Mouse (Mus musculus): ENCODE results near the gene Efcab9. TPM values are rescaled to one million over a fixed set of nuclear protein-coding genes. Genes with fewer than 3 reads are reported as not detected.
A peak's percentile ranks its signal among the peaks of the same experiment; 100 is the strongest.

Gene Efcab9
- polyA plus RNA-seq, 1 experiment from 2014 or later = 0.21 TPM

DNA sequence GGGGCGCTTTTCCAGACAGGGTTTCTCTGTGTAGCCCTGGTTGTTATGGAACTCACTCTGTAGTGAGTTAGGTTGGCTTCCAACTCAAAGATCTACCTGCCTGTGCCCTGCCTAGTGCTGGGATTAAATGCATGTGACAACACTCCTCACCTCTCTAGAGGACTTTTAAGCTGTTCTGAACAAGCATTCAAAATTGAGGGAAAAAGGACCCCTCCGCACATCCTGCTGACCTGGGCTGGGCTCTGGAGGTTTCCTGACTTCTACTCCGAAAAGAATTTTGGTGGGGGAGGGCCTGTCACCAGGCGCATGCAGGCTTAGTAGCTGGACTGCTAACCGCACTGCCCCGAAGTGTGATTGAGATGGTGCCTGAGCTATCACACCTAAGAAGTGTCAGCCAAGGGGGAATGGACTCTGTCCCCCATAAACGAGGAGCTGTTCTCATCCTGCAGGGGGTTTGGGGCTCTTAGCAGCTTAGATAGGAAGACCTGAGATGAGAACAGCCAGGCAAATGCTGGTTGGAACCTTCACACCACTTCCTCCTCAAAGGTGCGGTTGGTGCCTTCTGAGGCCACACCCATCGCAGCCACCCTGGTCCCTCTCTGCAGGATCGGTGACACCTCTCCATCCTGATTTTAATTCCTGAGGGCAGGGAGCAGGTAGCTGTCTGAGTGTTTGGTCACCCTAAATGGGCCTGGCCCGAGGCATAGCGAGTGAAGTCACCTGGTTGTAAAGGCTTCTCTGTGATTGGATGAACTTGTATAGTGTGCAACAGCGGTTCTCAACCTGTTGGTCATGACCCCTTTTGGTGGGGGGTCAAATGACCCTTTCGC is 21.6 kb upstream of the Efcab9 start:
- Histone ChIP-seq H3K4me2 (ENCODE audit: low read depth, low read length) (peak overlapping the region; percentile 15; the same call in 1 of the 2 replicates), H3K27ac (ENCODE audit: low read depth) (peak overlapping the region; percentile 58; the same call in 1 of the 2 replicates), H3K9ac (replicated peaks) (no peak overlapping the region), H3K4me3 (ENCODE audit: low read depth, low read length) (no peak overlapping the region), H3K4me1 (ENCODE audit: insufficient read depth) (peaks cover 52% of the 10 kb centered on the region), H3K9me3 (ENCODE audit: low read length) (no peaks in the 10 kb centered on the region), H3K27me3 (ENCODE audit: insufficient read depth, low read length) (no peaks in the 10 kb centered on the region), H3K36me3 (replicated peaks; ENCODE audit: insufficient read depth, low read length) (no peaks in the 10 kb centered on the region; the same call in 1 of the 2 replicates)
- ATAC-seq = peak; percentile 18; the same call in 1 of the 2 replicates
- 37% methylated on average over 14 of the region's 14 CpGs for WGBS (ENCODE audit: insufficient replicate concordance)
- TF ChIP-seq EP300 (IDR thresholded peaks at IDR 0.05; ENCODE audit: low read depth) (no peak), CTCF (IDR thresholded peaks at IDR 0.05; ENCODE audit: low read depth) (no peak)
- DNase-seq = no peak

DNA sequence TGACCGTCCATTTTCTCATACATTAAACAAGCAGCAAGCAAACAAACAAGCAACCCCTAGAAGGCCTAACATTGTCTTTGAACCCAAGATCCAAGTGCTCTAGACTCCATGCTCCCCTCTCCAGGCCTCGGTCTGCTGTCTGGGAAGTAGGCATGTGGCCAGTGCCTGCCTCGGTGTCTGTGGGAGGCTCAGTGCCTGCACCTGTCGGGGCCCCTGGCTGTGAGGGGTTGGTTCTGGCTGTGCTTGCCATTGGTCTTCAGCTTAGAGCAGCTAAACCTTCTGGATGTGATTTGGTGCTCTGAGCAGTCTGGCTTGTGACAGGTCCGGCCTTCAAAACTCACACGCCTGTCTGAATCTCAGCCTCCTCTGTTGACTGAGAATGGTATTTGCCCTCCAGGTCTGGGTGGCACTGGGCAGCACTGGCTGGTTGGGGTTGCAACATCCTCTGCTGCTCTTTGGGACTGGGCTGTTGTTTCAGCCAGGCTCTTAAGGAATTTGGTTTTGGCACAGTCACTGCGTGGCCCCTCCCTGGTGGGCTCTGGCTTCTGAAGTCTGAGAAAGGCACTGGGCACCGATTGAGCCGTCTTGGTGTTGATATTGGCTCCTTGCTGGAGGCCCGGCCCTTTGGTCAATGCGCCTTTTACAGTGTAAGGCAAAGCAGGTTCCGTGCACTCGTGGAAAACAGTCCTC is 20.7 kb upstream of the Efcab9 start:
- no peak for TF ChIP-seq EP300 (IDR thresholded peaks at IDR 0.05; ENCODE audit: low read depth)
- no peak for TF ChIP-seq CTCF (IDR thresholded peaks at IDR 0.05; ENCODE audit: low read depth)
- DNase-seq (no peak), ATAC-seq (peak; percentile 31; the same call in 1 of the 2 replicates)
- H3K36me3 ChIP-seq (replicated peaks; ENCODE audit: insufficient read depth, low read length) = no peaks in the 10 kb centered on the region; the same call in 1 of the 2 replicates
- H3K9me3 ChIP-seq (ENCODE audit: low read length) = no peaks in the 10 kb centered on the region
- no peak overlapping the region for H3K4me3 ChIP-seq (ENCODE audit: low read depth, low read length)
- H3K9ac ChIP-seq (replicated peaks) = no peak overlapping the region
- peak overlapping the region; percentile 58; the same call in 1 of the 2 replicates for H3K27ac ChIP-seq (ENCODE audit: low read depth)
- no peaks in the 10 kb centered on the region for H3K27me3 ChIP-seq (ENCODE audit: insufficient read depth, low read length)
- H3K4me1 ChIP-seq (ENCODE audit: insufficient read depth) = peaks cover 50% of the 10 kb centered on the region
- 56% methylated on average over 13 of the region's 13 CpGs for WGBS (ENCODE audit: insufficient replicate concordance)
- H3K4me2 ChIP-seq (ENCODE audit: low read depth, low read length) = no peak overlapping the region

DNA sequence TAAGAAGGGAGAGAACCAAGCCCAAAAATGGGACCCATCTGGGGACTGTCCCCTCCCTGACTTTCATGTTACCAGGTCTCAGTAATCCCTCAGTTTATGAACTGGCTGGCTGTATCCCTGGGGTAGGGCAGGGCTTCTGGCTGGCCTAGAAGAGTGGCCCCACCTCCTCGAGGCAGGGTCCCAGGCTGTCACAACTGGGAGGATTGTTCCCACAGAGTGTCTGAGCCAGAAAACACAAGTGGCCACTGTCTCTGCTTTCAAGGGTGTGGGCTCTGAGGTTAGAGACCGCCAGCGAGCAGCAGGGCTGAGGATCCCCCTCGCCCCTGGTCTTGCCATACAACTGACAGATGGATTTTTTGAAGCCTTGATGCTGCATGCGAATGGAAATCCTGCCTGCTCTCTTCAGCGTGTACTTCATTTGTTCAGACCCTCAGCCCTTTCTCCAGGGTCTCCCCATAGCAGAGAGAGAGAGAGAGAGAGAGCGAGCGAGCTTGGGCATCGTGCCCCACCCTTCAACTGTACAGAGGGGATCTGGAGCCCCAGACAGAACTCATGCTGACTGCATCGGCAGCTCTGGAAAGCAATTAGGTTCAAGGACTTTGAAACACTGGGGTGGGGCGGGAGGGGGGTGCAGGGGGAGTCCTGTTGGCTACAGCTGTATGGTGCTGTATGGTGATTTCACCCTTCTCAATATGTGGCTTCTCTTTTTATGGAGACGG is 19.9 kb upstream of the Efcab9 start:
- no peak for DNase-seq
- no peaks in the 10 kb centered on the region; the same call in 1 of the 2 replicates for H3K36me3 ChIP-seq (replicated peaks; ENCODE audit: insufficient read depth, low read length)
- no peak overlapping the region for H3K4me3 ChIP-seq (ENCODE audit: low read depth, low read length)
- no peak overlapping the region for H3K4me2 ChIP-seq (ENCODE audit: low read depth, low read length)
- H3K4me1 ChIP-seq (ENCODE audit: insufficient read depth) = peaks cover 50% of the 10 kb centered on the region
- no peaks in the 10 kb centered on the region for H3K9me3 ChIP-seq (ENCODE audit: low read length)
- no peak overlapping the region for H3K9ac ChIP-seq (replicated peaks)
- no peak for TF ChIP-seq EP300 (IDR thresholded peaks at IDR 0.05; ENCODE audit: low read depth)
- TF ChIP-seq CTCF (IDR thresholded peaks at IDR 0.05; ENCODE audit: low read depth) = no peak
- ATAC-seq = no peak
- H3K27me3 ChIP-seq (ENCODE audit: insufficient read depth, low read length) = no peaks in the 10 kb centered on the region
- 0 out of 2 replicates have a peak overlapping the region, but pooled peaks have one; percentile 58 for H3K27ac ChIP-seq (ENCODE audit: low read depth)
- WGBS (ENCODE audit: insufficient replicate concordance) = 76% methylated on average over 12 of the region's 12 CpGs

DNA sequence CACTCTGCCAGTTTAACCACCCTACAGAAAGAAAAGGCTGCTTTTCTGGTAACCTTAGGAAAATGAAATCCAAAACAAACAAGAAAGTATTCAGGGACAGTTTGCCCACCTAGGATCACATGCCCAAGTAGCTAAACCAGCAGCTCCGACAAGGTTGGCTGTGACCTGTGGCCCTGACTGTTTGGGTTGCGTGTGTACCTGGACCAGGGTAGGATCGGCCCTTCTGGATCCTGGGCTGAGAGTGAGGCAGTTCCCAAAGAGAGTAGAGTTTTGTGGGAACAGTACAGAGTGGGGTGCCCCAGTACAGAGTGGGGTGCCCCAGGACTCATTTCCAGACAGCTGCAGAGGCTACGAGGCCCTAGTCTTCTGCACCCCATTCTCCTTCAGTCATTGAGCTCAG is 19.2 kb upstream of the Efcab9 start:
- H3K4me2 ChIP-seq (ENCODE audit: low read depth, low read length) = no peak overlapping the region
- H3K4me1 ChIP-seq (ENCODE audit: insufficient read depth) = peaks cover 49% of the 10 kb centered on the region
- H3K27ac ChIP-seq (ENCODE audit: low read depth) = no peak overlapping the region
- TF ChIP-seq EP300 (IDR thresholded peaks at IDR 0.05; ENCODE audit: low read depth) = no peak
- no peak for TF ChIP-seq CTCF (IDR thresholded peaks at IDR 0.05; ENCODE audit: low read depth)
- H3K36me3 ChIP-seq (replicated peaks; ENCODE audit: insufficient read depth, low read length) = no peaks in the 10 kb centered on the region; the same call in 1 of the 2 replicates
- no peaks in the 10 kb centered on the region for H3K9me3 ChIP-seq (ENCODE audit: low read length)
- H3K4me3 ChIP-seq (ENCODE audit: low read depth, low read length) = no peak overlapping the region
- ATAC-seq (no peak), DNase-seq (no peak)
- no peaks in the 10 kb centered on the region for H3K27me3 ChIP-seq (ENCODE audit: insufficient read depth, low read length)
- WGBS (ENCODE audit: insufficient replicate concordance) = 68% methylated on average over 4 of the region's 4 CpGs
- no peak overlapping the region for H3K9ac ChIP-seq (replicated peaks)

DNA sequence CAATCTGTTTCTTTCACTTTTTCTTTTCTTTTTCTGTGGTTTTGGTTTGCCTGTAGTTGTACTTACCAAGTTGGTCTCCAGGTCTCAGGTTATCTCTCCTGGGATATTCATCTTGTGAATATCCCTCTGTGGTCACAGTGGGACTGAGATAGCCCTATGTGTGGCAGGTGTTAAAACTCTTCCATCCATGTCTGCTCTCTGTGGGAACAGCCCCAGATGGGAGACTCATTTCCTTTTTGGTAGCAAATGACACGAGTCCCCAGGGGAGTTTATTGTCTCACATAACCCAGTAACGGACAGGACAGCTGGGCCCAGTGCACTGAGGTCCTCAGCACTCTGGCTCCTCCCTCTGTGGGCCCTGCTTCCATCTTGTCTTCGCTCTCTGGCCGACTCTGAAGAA is 18.2 kb upstream of the Efcab9 start:
- Histone ChIP-seq H3K4me2 (ENCODE audit: low read depth, low read length) (no peak overlapping the region), H3K27ac (ENCODE audit: low read depth) (no peak overlapping the region), H3K9me3 (ENCODE audit: low read length) (no peaks in the 10 kb centered on the region), H3K36me3 (replicated peaks; ENCODE audit: insufficient read depth, low read length) (no peaks in the 10 kb centered on the region; the same call in 1 of the 2 replicates), H3K27me3 (ENCODE audit: insufficient read depth, low read length) (no peaks in the 10 kb centered on the region), H3K9ac (replicated peaks) (no peak overlapping the region), H3K4me3 (ENCODE audit: low read depth, low read length) (no peak overlapping the region), H3K4me1 (ENCODE audit: insufficient read depth) (peaks cover 42% of the 10 kb centered on the region)
- DNase-seq = no peak
- TF ChIP-seq CTCF (IDR thresholded peaks at IDR 0.05; ENCODE audit: low read depth) = no peak
- no peak for TF ChIP-seq EP300 (IDR thresholded peaks at IDR 0.05; ENCODE audit: low read depth)
- ATAC-seq = 0 out of 2 replicates have a peak, but pooled peaks have one; percentile 4
- 67% methylated on average over 4 of the region's 4 CpGs for WGBS (ENCODE audit: insufficient replicate concordance)
